In genomic region chr13:13997476-13997875, GRCm38 (mm10) we compare ENCODE assay signal across 26 mouse cellular contexts. TPM values are rescaled to one million over a fixed set of nuclear protein-coding genes. Genes with fewer than 3 reads are reported as not detected.
A peak's percentile ranks its signal among the peaks of the same experiment; 100 is the strongest.
DNase-seq lines count a peak whose midpoint lies in the region; ATAC-seq and TF ChIP-seq lines count a peak whose summit lies in the region.
"Had no signal": no experiment of that assay in that cellular context is flagged by ENCODE, and none has a peak within 500 bp of the region (broad histone marks: within the 10 kb centered on the region; RNA-seq: fewer than 3 reads in every experiment).

No protein-coding gene starts in this region.

- no peak overlapping the region for H3K4me2 ChIP-seq in embryonic facial prominence, embryonic 11.5 days (ENCODE audit: low read depth, low read length)
- no peak overlapping the region for H3K4me2 ChIP-seq in liver, embryonic 16.5 days (ENCODE audit: low read depth, low read length)
- no peak overlapping the region for H3K4me2 ChIP-seq in liver, embryonic 12.5 days
- H3K4me2 ChIP-seq: embryonic facial prominence, embryonic 13.5 days; forebrain, embryonic 12.5 days; forebrain, embryonic 15.5 days; heart, embryonic 12.5 days; heart, embryonic 15.5 days; hindbrain, embryonic 13.5 days had no signal

- no peaks in the 10 kb centered on the region; the same call in none of the 2 replicates for H3K36me3 ChIP-seq in embryonic facial prominence, embryonic 11.5 days (replicated peaks; ENCODE audit: control insufficient read depth, insufficient read depth, low read depth, low read length)
- peaks cover 100% of the 10 kb centered on the region for H3K36me3 ChIP-seq in embryonic facial prominence, embryonic 10.5 days (replicated peaks)
- peaks cover 61% of the 10 kb centered on the region for H3K36me3 ChIP-seq in liver, embryonic 16.5 days (ENCODE audit: control insufficient read depth, insufficient read depth)
- peaks cover 99% of the 10 kb centered on the region for H3K36me3 ChIP-seq in liver, embryonic 12.5 days
- H3K36me3 ChIP-seq in testis, adult 2 months (ENCODE audit: control insufficient read depth, insufficient read depth, low read length): peaks cover 2% of the 10 kb centered on the region; the same call in 1 of the 2 replicates

- no peaks in the 10 kb centered on the region for H3K27me3 ChIP-seq in embryonic facial prominence, embryonic 11.5 days (ENCODE audit: control insufficient read depth, insufficient read depth, low read length)
- no peaks in the 10 kb centered on the region for H3K27me3 ChIP-seq in embryonic facial prominence, embryonic 10.5 days (replicated peaks; ENCODE audit: low read depth, poor library complexity, severe bottlenecking)
- no peaks in the 10 kb centered on the region for H3K27me3 ChIP-seq in liver, embryonic 16.5 days (ENCODE audit: control insufficient read depth, insufficient read depth, low read depth, low read length)
- no peaks in the 10 kb centered on the region for H3K27me3 ChIP-seq in liver, embryonic 12.5 days (replicated peaks)
- H3K27me3 ChIP-seq in testis, adult 2 months (ENCODE audit: control insufficient read depth, insufficient read depth, low read length): no peaks in the 10 kb centered on the region
- H3K27me3 ChIP-seq: embryonic facial prominence, embryonic 13.5 days; forebrain, embryonic 12.5 days; forebrain, embryonic 15.5 days; heart, embryonic 12.5 days; heart, embryonic 15.5 days; hindbrain, embryonic 13.5 days had no signal

- ATAC-seq in embryonic facial prominence, embryonic 11.5 days (replicated peaks; ENCODE audit: insufficient number of reproducible peaks, low FRiP score, low TSS enrichment, low read depth): 0 out of 2 replicates have a peak, but pooled peaks have one; percentile 18
- ATAC-seq in liver, embryonic 16.5 days (ENCODE audit: low read depth): peak; percentile 85
- no peak for ATAC-seq in liver, embryonic 12.5 days
- ATAC-seq: activated CD4-positive, CD25-positive, alpha-beta regulatory T cell, adult 4 months; forebrain, embryonic 15.5 days had no signal

- intact Hi-C loops in left cerebral cortex, postnatal 36 days (cut with DNase I): no loop called here

- no peak overlapping the region for H3K4me3 ChIP-seq in embryonic facial prominence, embryonic 11.5 days (ENCODE audit: low read depth, low read length)
- H3K4me3 ChIP-seq in embryonic facial prominence, embryonic 10.5 days: no peak overlapping the region
- no peak overlapping the region for H3K4me3 ChIP-seq in liver, embryonic 16.5 days (ENCODE audit: low read depth, low read length)
- H3K4me3 ChIP-seq in liver, embryonic 12.5 days: no peak overlapping the region
- H3K4me3 ChIP-seq in testis, adult 2 months (ENCODE audit: control insufficient read depth, low read depth, low read length): peak overlapping the region; percentile 5; the same call in 1 of the 2 replicates
- H3K4me3 ChIP-seq: embryonic facial prominence, embryonic 13.5 days; erythroblast, embryonic 14.5 days; forebrain, embryonic 12.5 days; forebrain, embryonic 15.5 days; heart, embryonic 12.5 days; heart, embryonic 15.5 days; hindbrain, embryonic 10.5 days; hindbrain, embryonic 13.5 days had no signal

- no peak overlapping the region for H3K27ac ChIP-seq in embryonic facial prominence, embryonic 11.5 days (replicated peaks; ENCODE audit: low read depth, low read length)
- no peak overlapping the region for H3K27ac ChIP-seq in embryonic facial prominence, embryonic 10.5 days (replicated peaks)
- H3K27ac ChIP-seq in liver, embryonic 16.5 days (ENCODE audit: low read length): no peak overlapping the region
- H3K27ac ChIP-seq in liver, embryonic 12.5 days: no peak overlapping the region
- no peak overlapping the region for H3K27ac ChIP-seq in testis, adult 2 months (ENCODE audit: control insufficient read depth, insufficient read depth, low read depth, low read length)
- H3K27ac ChIP-seq: embryonic facial prominence, embryonic 13.5 days; forebrain, embryonic 12.5 days; forebrain, embryonic 15.5 days; heart, embryonic 15.5 days; hindbrain, embryonic 10.5 days; hindbrain, embryonic 13.5 days had no signal

- no peaks in the 10 kb centered on the region for H3K4me1 ChIP-seq in embryonic facial prominence, embryonic 11.5 days (ENCODE audit: control insufficient read depth, insufficient read depth, low read length)
- H3K4me1 ChIP-seq in embryonic facial prominence, embryonic 10.5 days: no peaks in the 10 kb centered on the region
- H3K4me1 ChIP-seq in liver, embryonic 16.5 days (ENCODE audit: control insufficient read depth, low read depth, low read length): no peaks in the 10 kb centered on the region
- peaks cover 8% of the 10 kb centered on the region for H3K4me1 ChIP-seq in liver, embryonic 12.5 days
- H3K4me1 ChIP-seq in testis, adult 2 months (ENCODE audit: control insufficient read depth, insufficient read depth, low read length): no peaks in the 10 kb centered on the region
- H3K4me1 ChIP-seq: embryonic facial prominence, embryonic 13.5 days; forebrain, embryonic 12.5 days; forebrain, embryonic 15.5 days; heart, embryonic 12.5 days; heart, embryonic 15.5 days; hindbrain, embryonic 10.5 days; hindbrain, embryonic 13.5 days had no signal

- H3K9ac ChIP-seq in embryonic facial prominence, embryonic 11.5 days (replicated peaks; ENCODE audit: low read length): no peak overlapping the region
- no peak overlapping the region for H3K9ac ChIP-seq in liver, embryonic 16.5 days (ENCODE audit: low read depth, low read length)
- no peak overlapping the region for H3K9ac ChIP-seq in liver, embryonic 12.5 days
- H3K9ac ChIP-seq: embryonic facial prominence, embryonic 13.5 days; forebrain, embryonic 12.5 days; forebrain, embryonic 15.5 days; heart, embryonic 12.5 days; heart, embryonic 15.5 days; hindbrain, embryonic 13.5 days had no signal

- 86% methylated on average over 5 of the region's 5 CpGs for WGBS in embryonic facial prominence, embryonic 11.5 days
- 89% methylated on average over 5 of the region's 5 CpGs for WGBS in embryonic facial prominence, embryonic 10.5 days
- WGBS in liver, embryonic 16.5 days (ENCODE audit: insufficient replicate concordance): 67% methylated on average over 5 of the region's 5 CpGs
- WGBS in liver, embryonic 12.5 days (ENCODE audit: insufficient replicate concordance): 83% methylated on average over 5 of the region's 5 CpGs

- no peaks in the 10 kb centered on the region for H3K9me3 ChIP-seq in embryonic facial prominence, embryonic 11.5 days (replicated peaks; ENCODE audit: control insufficient read depth, low read length)
- H3K9me3 ChIP-seq in embryonic facial prominence, embryonic 10.5 days: no peaks in the 10 kb centered on the region
- no peaks in the 10 kb centered on the region for H3K9me3 ChIP-seq in liver, embryonic 16.5 days (replicated peaks; ENCODE audit: control insufficient read depth, low read length)
- no peaks in the 10 kb centered on the region for H3K9me3 ChIP-seq in liver, embryonic 12.5 days (replicated peaks)
- H3K9me3 ChIP-seq: embryonic facial prominence, embryonic 13.5 days; forebrain, embryonic 12.5 days; forebrain, embryonic 15.5 days; heart, embryonic 12.5 days; heart, embryonic 15.5 days; hindbrain, embryonic 10.5 days; hindbrain, embryonic 13.5 days had no signal

- no peak for DNase-seq in embryonic facial prominence, embryonic 11.5 days (ENCODE audit: low spot score)
- no peak for DNase-seq in embryonic facial prominence, embryonic 10.5 days (ENCODE audit: low spot score)
- DNase-seq in testis, postnatal 10 days (ENCODE audit: low spot score): no peak
- no peak for DNase-seq in left cerebral cortex, postnatal 36 days (ENCODE audit: low spot score in 2 of 2)
- DNase-seq: adrenal gland, adult 8-10 months; adrenal gland, postnatal 25 days; cerebellum, adult 11-12 months; cerebellum, adult 8-10 months; cerebellum, postnatal 10 days; cerebellum, postnatal 36 days; gastrocnemius, postnatal 25 days; heart, adult 18-20 months; heart, postnatal 10 days; heart, postnatal 36 days had no signal

- TF ChIP-seq CTCF in testis, adult 2 months (IDR thresholded peaks at IDR 0.05; ENCODE audit: control insufficient read depth, insufficient read depth, insufficient replicate concordance, low read depth, low read length): no peak

- TF ChIP-seq POLR2A in testis, adult 2 months (IDR thresholded peaks at IDR 0.05; ENCODE audit: control insufficient read depth, low read depth, low read length): no peak

RNA-seq across cellular contexts. Expression of gene Tbce, which starts 42.0 kb away (rescaled TPM):
- polyA plus RNA-seq in embryonic facial prominence, embryonic 11.5 days (2014; fragmentation: Nextera tagmentation; extraction: Ambion mirVana): 57.4 and 67.7 TPM in 2 replicates
- polyA plus RNA-seq in embryonic facial prominence, embryonic 10.5 days (2016; fragmentation: Nextera tagmentation; extraction: Ambion mirVana): 48.4 and 49.1 TPM in 2 replicates
- 25.6 and 26.8 TPM in 2 replicates for polyA plus RNA-seq in liver, embryonic 16.5 days (2015; fragmentation: Nextera tagmentation; extraction: Ambion mirVana)
- 35.4 and 38.7 TPM in 2 replicates for polyA plus RNA-seq in liver, embryonic 12.5 days (2016; fragmentation: Nextera tagmentation; extraction: Ambion mirVana)
- polyA plus RNA-seq in testis, adult 2 months (2012; rRNA removed): 14.4 and 15.9 TPM in 2 replicates
- total RNA-seq in left cerebral cortex, postnatal 36 days (2021): 10 to 100 TPM; 55.6 to 91.8 TPM

RNA-seq across cellular contexts. Expression of gene B3galnt2, which starts 43.2 kb away (rescaled TPM):
- polyA plus RNA-seq in embryonic facial prominence, embryonic 11.5 days (2014; fragmentation: Nextera tagmentation; extraction: Ambion mirVana): 45.9 and 55.5 TPM in 2 replicates
- polyA plus RNA-seq in embryonic facial prominence, embryonic 10.5 days (2016; fragmentation: Nextera tagmentation; extraction: Ambion mirVana): 52.0 and 54.8 TPM in 2 replicates
- polyA plus RNA-seq in liver, embryonic 16.5 days (2015; fragmentation: Nextera tagmentation; extraction: Ambion mirVana): 23.2 and 25.7 TPM in 2 replicates
- 44.6 and 44.9 TPM in 2 replicates for polyA plus RNA-seq in liver, embryonic 12.5 days (2016; fragmentation: Nextera tagmentation; extraction: Ambion mirVana)
- 9.4 and 9.8 TPM in 2 replicates for polyA plus RNA-seq in testis, adult 2 months (2012; rRNA removed)
- 10 to 100 TPM; 12.3 to 15.1 TPM for total RNA-seq in left cerebral cortex, postnatal 36 days (2021)
